ENCODE assay signal across 13 mouse cellular contexts in the genomic region with DNA sequence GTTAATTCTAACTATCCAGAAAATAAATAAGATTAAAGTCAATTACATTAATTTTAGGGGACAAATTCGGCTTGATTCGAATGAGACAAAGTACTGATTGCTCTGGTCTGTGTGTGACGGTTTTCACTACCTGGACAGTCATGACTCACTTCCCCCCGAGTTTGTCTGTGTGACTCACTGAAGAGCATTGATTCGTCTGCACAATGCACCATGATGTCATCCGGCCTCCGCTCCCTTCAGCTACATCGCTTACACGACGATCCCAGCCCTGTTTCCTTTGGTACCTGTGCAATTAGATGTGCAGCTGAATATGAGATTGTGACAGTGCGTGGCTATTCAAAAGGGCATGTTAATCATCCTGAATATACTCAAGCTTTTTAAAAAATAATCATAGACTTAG. TPM values are rescaled to one million over a fixed set of nuclear protein-coding genes. Genes with fewer than 3 reads are reported as not detected.
DNase-seq lines count a peak whose midpoint lies in the region; ATAC-seq lines count a peak whose summit lies in the region.
"Had no signal": no experiment of that assay in that cellular context is flagged by ENCODE, and none has a peak within 500 bp of the region (broad histone marks: within the 10 kb centered on the region; RNA-seq: fewer than 3 reads in every experiment).

No protein-coding gene starts in this region.

- no peak for ATAC-seq in erythroblast, adult 5-6 weeks (replicated peaks; ENCODE audit: low FRiP score, poor library complexity, severe bottlenecking)
- ATAC-seq: midbrain, embryonic 13.5 days had no signal

- DNase-seq in right cerebral cortex, adult 18-20 months = peak; percentile 49
- no peak for DNase-seq in right cerebral cortex, postnatal 36 days (ENCODE audit: low spot score in 2 of 2)
- DNase-seq in MN1 (ENCODE audit: low spot score) = peak; percentile 41
- DNase-seq in adrenal gland, postnatal 25 days = peak; percentile 29
- DNase-seq in heart, adult 8-10 months (ENCODE audit: low spot score) = no peak
- no peak for DNase-seq in thymus, postnatal 14 days
- DNase-seq: cerebellum, adult 9-10 months; kidney, adult 18-20 months; kidney, postnatal 36 days; lung, postnatal 10 days; right cerebral cortex, postnatal 14 days had no signal

RNA-seq across cellular contexts. Expression of a gene that starts 33.4 kb away (rescaled TPM):
- 29.5 and 35.1 TPM in 2 replicates for total RNA-seq in adrenal gland, postnatal 25 days (2021)
- total RNA-seq in erythroblast, adult 5-6 weeks (2015; ENCODE audit: low replicate concordance) = 1.5 and 13.6 TPM in 2 replicates
- total RNA-seq in erythroblast, adult 5-6 weeks (2017; ENCODE audit: low replicate concordance) = 5.6 and 5.8 TPM in 2 replicates
- 10 to 100 TPM; 21.4 to 25.1 (median 22.3) TPM for total RNA-seq in heart, adult 8-10 months (2022)

RNA-seq across cellular contexts. Expression of a gene that starts 38.3 kb away (rescaled TPM):
- total RNA-seq in adrenal gland, postnatal 25 days (2021) = 71.6 and 76.0 TPM in 2 replicates
- total RNA-seq in erythroblast, adult 5-6 weeks (2015; ENCODE audit: low replicate concordance) = 3.3 and 7.9 TPM in 2 replicates
- total RNA-seq in erythroblast, adult 5-6 weeks (2017; ENCODE audit: low replicate concordance) = 3.3 and 10.1 TPM in 2 replicates
- total RNA-seq in heart, adult 8-10 months (2022) = 10 to 100 TPM; 58.0 to 77.4 (median 72.3) TPM

RNA-seq across cellular contexts. Expression of a gene that starts 50.8 kb away (rescaled TPM):
- total RNA-seq in adrenal gland, postnatal 25 days (2021) = 14.3 and 18.3 TPM in 2 replicates
- total RNA-seq in erythroblast, adult 5-6 weeks (2015; ENCODE audit: low replicate concordance) = 16.1 and 16.9 TPM in 2 replicates
- total RNA-seq in erythroblast, adult 5-6 weeks (2017; ENCODE audit: low replicate concordance) = 18.0 and 19.7 TPM in 2 replicates
- total RNA-seq in heart, adult 8-10 months (2022) = 1 to 10 TPM; 3.3 to 4.2 (median 3.7) TPM

Comparison
In these comparisons a context has a peak if more than half of its experiments do, and no peak if none do; other contexts are left out.
1. DNase-seq: peak in right cerebral cortex, adult 18-20 months (single experiment), MN1 (single experiment) and adrenal gland, postnatal 25 days (single experiment); none in right cerebral cortex, postnatal 36 days (0 of 2), heart, adult 8-10 months (single experiment) and thymus, postnatal 14 days (single experiment).